Mouse (Mus musculus) testis, adult 2 months (tissue): ENCODE results near the gene Cblb.

Experiments
- CTCF ChIP-seq: fragments of 200-500 bp; IDR thresholded peaks from 2 replicates; pipeline ENCODE4 v1.5.1; 2012; ENCODE audit warnings: low read depth, mild to moderate bottlenecking, inconsistent platforms, low read length, moderate library complexity; ENCODE audit not compliant: control insufficient read depth, insufficient read depth, insufficient replicate concordance
- POLR2A ChIP-seq: fragments of 200-500 bp; IDR thresholded peaks from 2 replicates; pipeline ENCODE4 v1.6.1; 2012; ENCODE audit warnings: low read depth, mild to moderate bottlenecking, inconsistent platforms, low read length, moderate library complexity; ENCODE audit not compliant: control insufficient read depth

DNA sequence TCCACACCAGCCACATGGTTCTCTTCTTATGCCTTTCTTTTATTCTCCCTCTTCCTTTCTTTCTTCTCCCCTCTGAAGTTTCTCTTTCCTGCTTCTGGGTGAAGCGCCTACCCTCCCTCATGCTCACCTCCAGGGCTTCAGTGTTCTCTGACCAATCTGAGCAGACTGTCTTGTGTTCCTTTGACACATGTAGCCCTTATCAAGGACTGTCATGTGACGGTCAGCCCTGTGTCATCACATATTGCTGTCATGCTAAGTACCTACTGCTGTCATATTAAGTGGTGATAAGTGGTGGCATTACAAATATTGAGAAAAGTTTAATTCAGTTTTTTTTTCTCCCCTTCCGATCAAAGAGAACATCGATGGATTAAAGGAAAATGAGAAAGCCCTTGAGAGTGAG, 28.5 kb downstream of the Cblb start:
- no peak for TF ChIP-seq CTCF
- TF ChIP-seq POLR2A, result no peak
